Mouse (Mus musculus): ENCODE measurements at regions not wholly inside any gene's neighbourhood (a gene's known extent, or its start where the extent isn't known, plus 50 kb on each side); places are given as distances from the start of the nearest gene placed in this dataset.

DNA sequence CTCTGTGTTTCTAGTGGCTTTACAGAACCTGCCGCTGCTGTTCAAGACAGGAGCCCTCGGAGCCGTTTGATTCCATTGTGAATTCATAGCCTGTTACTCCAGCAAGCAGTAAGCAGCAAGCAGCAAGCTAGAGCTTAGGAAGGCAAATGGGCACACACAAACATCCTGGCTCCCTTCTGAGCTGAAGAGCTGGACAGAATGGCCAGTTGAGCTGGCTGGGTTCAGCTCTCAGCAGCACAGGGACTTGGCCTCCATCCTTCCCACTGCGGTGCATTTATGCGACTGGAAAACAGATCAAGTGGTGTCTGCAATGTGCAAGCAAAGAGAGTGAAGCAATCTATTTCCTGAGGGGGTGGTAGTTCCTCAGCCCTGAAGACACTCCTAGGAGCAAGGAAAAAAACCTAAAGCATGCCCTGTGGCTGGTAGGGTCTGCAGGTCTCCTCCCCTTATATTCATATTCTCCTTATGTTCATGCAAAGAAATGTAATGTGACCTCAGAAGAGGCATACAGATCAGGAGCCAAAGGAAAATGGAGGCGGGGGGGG, 513.9 kb upstream of the Gulo start:
- Histone ChIP-seq H3K4me1 (ENCODE audit: control insufficient read depth, insufficient read depth) (no peaks in the 10 kb centered on the region), H3K4me3 (ENCODE audit: low read depth, low read length) (no peak overlapping the region), H3K4me2 (ENCODE audit: low read depth, low read length) (no peak overlapping the region), H3K27ac (ENCODE audit: low read depth) (no peak overlapping the region), H3K9ac (replicated peaks; ENCODE audit: low read depth, low read length) (no peak overlapping the region), H3K27me3 (ENCODE audit: control insufficient read depth, insufficient read depth, low read length) (no peaks in the 10 kb centered on the region), H3K36me3 (replicated peaks; ENCODE audit: control insufficient read depth, insufficient read depth, low read length) (no peaks in the 10 kb centered on the region), H3K9me3 (replicated peaks; ENCODE audit: control insufficient read depth, low read length) (no peaks in the 10 kb centered on the region)
- WGBS, result 71% methylated on average over 6 of the region's 6 CpGs
- ATAC-seq (ENCODE audit: insufficient read depth, low read depth), result no peak
- DNase-seq (ENCODE audit: low spot score), result no peak
- TF ChIP-seq EP300 (IDR thresholded peaks at IDR 0.05; ENCODE audit: low read depth) (no peak), CTCF (IDR thresholded peaks at IDR 0.05; ENCODE audit: low read depth) (no peak)

DNA sequence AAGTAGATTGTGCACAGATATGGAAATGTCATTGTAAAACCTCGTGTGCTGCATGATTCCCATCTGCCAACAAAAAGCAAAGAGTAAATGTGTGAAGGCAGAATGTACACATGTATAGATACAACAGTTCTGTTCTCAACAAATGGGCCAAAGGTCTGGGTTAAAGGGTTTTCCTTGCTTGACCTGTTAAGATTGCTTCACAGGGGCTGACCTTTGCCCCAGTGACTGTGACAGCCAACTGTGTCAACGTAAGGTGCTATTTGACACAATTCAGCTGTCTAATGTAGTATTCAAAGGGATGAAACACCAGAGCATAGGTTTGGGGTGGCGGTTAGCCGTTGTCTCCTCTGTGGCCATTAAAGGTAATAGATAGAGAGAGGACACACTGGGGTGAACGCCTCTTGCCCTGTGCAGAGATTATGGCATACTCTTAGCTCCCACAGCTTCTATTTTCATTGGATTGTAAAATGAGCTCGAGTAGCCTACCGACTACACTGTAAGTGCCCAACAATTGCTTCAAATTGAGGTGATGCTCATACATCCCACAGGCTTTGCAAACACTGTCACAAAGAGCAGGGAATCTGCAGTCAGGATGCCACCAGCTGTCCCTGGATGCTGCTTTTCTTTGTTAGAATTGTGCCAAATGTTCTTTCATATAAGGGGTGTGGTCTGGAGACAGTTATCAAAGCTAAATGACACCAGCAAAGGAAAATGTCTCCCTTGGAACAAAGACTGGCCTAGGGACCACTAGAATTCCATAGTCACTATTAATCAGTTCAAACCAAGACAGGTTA, 513.0 kb upstream of the Gulo start:
- Histone ChIP-seq H3K36me3 (replicated peaks; ENCODE audit: control insufficient read depth, insufficient read depth, low read length) (no peaks in the 10 kb centered on the region), H3K4me3 (ENCODE audit: low read depth, low read length) (no peak overlapping the region), H3K9me3 (replicated peaks; ENCODE audit: control insufficient read depth, low read length) (no peaks in the 10 kb centered on the region), H3K9ac (replicated peaks; ENCODE audit: low read depth, low read length) (no peak overlapping the region), H3K4me1 (ENCODE audit: control insufficient read depth, insufficient read depth) (no peaks in the 10 kb centered on the region), H3K4me2 (ENCODE audit: low read depth, low read length) (no peak overlapping the region), H3K27ac (ENCODE audit: low read depth) (no peak overlapping the region), H3K27me3 (ENCODE audit: control insufficient read depth, insufficient read depth, low read length) (no peaks in the 10 kb centered on the region)
- no peak for DNase-seq (ENCODE audit: low spot score)
- no peak for ATAC-seq (ENCODE audit: insufficient read depth, low read depth)
- WGBS, result 50% methylated on average over 7 of the region's 7 CpGs
- no peak for TF ChIP-seq CTCF (IDR thresholded peaks at IDR 0.05; ENCODE audit: low read depth)
- TF ChIP-seq EP300 (IDR thresholded peaks at IDR 0.05; ENCODE audit: low read depth), result no peak

DNA sequence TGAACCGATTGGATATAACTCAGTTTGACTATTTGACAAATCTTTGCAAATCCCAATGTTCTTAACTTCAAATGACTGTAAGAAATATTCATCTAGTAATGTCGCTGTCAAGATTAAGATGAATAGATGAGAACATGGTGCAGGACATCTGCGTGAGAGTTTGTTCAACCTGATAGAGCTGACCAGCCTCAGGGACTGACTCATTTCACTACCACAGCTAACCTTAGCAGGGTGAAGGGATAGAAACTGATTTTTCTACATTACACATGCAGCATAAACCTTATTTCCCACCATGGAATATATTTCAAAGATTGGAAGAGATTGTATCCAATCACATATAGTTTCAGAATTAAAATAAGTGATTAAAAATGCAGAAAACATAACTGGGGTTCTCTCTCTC, 507.8 kb upstream of the Gulo start:
- Histone ChIP-seq H3K4me1 (ENCODE audit: control insufficient read depth, insufficient read depth) (no peaks in the 10 kb centered on the region), H3K9me3 (replicated peaks; ENCODE audit: control insufficient read depth, low read length) (no peaks in the 10 kb centered on the region), H3K4me2 (ENCODE audit: low read depth, low read length) (no peak overlapping the region), H3K27me3 (ENCODE audit: control insufficient read depth, insufficient read depth, low read length) (no peaks in the 10 kb centered on the region), H3K27ac (ENCODE audit: low read depth) (no peak overlapping the region), H3K36me3 (replicated peaks; ENCODE audit: control insufficient read depth, insufficient read depth, low read length) (no peaks in the 10 kb centered on the region), H3K9ac (replicated peaks; ENCODE audit: low read depth, low read length) (no peak overlapping the region), H3K4me3 (ENCODE audit: low read depth, low read length) (no peak overlapping the region)
- TF ChIP-seq EP300 (IDR thresholded peaks at IDR 0.05; ENCODE audit: low read depth), result no peak
- no peak for TF ChIP-seq CTCF (IDR thresholded peaks at IDR 0.05; ENCODE audit: low read depth)
- WGBS, result 78% methylated on average over 3 of the region's 3 CpGs
- DNase-seq (ENCODE audit: low spot score) (no peak), ATAC-seq (ENCODE audit: insufficient read depth, low read depth) (no peak)

DNA sequence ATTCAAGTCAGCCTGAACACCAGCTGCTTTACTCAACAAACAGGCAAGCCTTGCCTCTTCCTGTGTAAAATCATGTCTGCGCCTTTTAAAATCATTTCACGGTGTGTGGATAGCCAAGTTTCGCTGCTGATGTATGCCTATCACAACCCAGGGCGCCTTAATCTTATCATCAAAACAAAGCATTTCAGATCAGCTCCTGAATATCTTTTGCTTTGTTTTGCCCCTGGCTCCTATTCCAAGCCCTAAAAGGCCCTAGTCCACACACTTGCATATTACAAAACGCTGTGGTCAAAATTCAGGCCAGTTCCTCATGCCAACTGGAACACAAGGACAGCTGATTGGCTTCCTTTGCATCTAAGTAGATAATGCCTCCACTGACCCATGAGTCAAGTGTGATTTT, 501.7 kb upstream of the Gulo start:
- TF ChIP-seq EP300 (IDR thresholded peaks at IDR 0.05; ENCODE audit: low read depth), result no peak
- TF ChIP-seq CTCF (IDR thresholded peaks at IDR 0.05; ENCODE audit: low read depth), result no peak
- Histone ChIP-seq H3K27ac (ENCODE audit: low read depth) (no peak overlapping the region), H3K27me3 (ENCODE audit: control insufficient read depth, insufficient read depth, low read length) (no peaks in the 10 kb centered on the region), H3K9ac (replicated peaks; ENCODE audit: low read depth, low read length) (no peak overlapping the region), H3K9me3 (replicated peaks; ENCODE audit: control insufficient read depth, low read length) (no peaks in the 10 kb centered on the region), H3K4me3 (ENCODE audit: low read depth, low read length) (no peak overlapping the region), H3K4me1 (ENCODE audit: control insufficient read depth, insufficient read depth) (no peaks in the 10 kb centered on the region), H3K4me2 (ENCODE audit: low read depth, low read length) (no peak overlapping the region), H3K36me3 (replicated peaks; ENCODE audit: control insufficient read depth, insufficient read depth, low read length) (no peaks in the 10 kb centered on the region)
- no peak for DNase-seq (ENCODE audit: low spot score)
- no peak for ATAC-seq (ENCODE audit: insufficient read depth, low read depth)
- WGBS, result 60% methylated on average over 5 of the region's 5 CpGs

DNA sequence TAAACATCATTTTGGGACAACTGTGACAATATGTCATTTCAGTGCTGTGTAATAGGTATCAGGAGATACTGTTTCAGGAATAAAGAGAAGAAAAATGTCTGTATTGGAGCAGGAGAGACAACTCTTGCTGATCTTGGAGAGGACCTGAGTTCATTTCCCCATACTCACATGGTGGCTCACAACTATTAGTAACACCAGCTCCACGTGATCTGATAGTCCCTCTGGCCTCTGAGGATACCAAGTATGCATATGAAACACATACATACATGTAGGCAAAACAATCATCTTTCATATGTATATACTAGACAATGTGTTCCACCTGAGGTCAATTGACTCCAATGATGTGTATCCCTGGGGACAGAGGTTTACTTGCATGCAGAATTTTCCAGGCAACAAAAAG, 501.2 kb upstream of the Gulo start:
- DNase-seq (ENCODE audit: low spot score), result no peak
- H3K27me3 ChIP-seq (ENCODE audit: control insufficient read depth, insufficient read depth, low read length), result no peaks in the 10 kb centered on the region
- no peak overlapping the region for H3K4me2 ChIP-seq (ENCODE audit: low read depth, low read length)
- no peaks in the 10 kb centered on the region for H3K9me3 ChIP-seq (replicated peaks; ENCODE audit: control insufficient read depth, low read length)
- no peak overlapping the region for H3K4me3 ChIP-seq (ENCODE audit: low read depth, low read length)
- TF ChIP-seq CTCF (IDR thresholded peaks at IDR 0.05; ENCODE audit: low read depth) (no peak), EP300 (IDR thresholded peaks at IDR 0.05; ENCODE audit: low read depth) (no peak)
- no peak overlapping the region for H3K9ac ChIP-seq (replicated peaks; ENCODE audit: low read depth, low read length)
- WGBS, result 32% methylated on average over 1 of the region's 1 CpGs
- H3K36me3 ChIP-seq (replicated peaks; ENCODE audit: control insufficient read depth, insufficient read depth, low read length), result no peaks in the 10 kb centered on the region
- no peaks in the 10 kb centered on the region for H3K4me1 ChIP-seq (ENCODE audit: control insufficient read depth, insufficient read depth)
- no peak overlapping the region for H3K27ac ChIP-seq (ENCODE audit: low read depth)
- ATAC-seq (ENCODE audit: insufficient read depth, low read depth), result no peak

DNA sequence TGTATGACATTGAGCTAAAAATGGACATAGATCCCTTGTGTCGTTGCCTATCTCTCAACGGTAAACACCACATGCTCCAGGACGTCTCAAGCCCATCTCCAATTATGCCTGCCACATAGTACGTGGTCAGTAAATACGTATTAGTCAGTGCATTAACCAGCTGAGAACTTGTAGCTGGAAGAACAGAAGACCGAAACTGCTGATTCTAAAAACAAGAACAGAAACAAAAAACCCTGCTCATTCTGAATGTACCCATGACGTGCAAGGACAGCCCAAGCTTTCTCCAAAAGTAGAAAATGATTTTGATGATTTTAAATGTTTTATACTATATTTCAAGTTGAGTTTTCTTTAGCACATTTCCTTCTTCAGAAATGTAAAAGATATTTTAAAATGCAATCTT, 500.7 kb upstream of the Gulo start:
- DNase-seq (ENCODE audit: low spot score), result no peak
- Histone ChIP-seq H3K9ac (replicated peaks; ENCODE audit: low read depth, low read length) (no peak overlapping the region), H3K9me3 (replicated peaks; ENCODE audit: control insufficient read depth, low read length) (no peaks in the 10 kb centered on the region), H3K27me3 (ENCODE audit: control insufficient read depth, insufficient read depth, low read length) (no peaks in the 10 kb centered on the region), H3K4me1 (ENCODE audit: control insufficient read depth, insufficient read depth) (no peaks in the 10 kb centered on the region), H3K27ac (ENCODE audit: low read depth) (no peak overlapping the region), H3K4me3 (ENCODE audit: low read depth, low read length) (no peak overlapping the region), H3K36me3 (replicated peaks; ENCODE audit: control insufficient read depth, insufficient read depth, low read length) (no peaks in the 10 kb centered on the region), H3K4me2 (ENCODE audit: low read depth, low read length) (no peak overlapping the region)
- no peak for ATAC-seq (ENCODE audit: insufficient read depth, low read depth)
- 76% methylated on average over 7 of the region's 7 CpGs for WGBS
- TF ChIP-seq EP300 (IDR thresholded peaks at IDR 0.05; ENCODE audit: low read depth) (no peak), CTCF (IDR thresholded peaks at IDR 0.05; ENCODE audit: low read depth) (no peak)

Data from heart, postnatal 0 days (tissue).